Mouse (Mus musculus) E14TG2a.4 (cell line): ENCODE results near the gene Rpl34.
A peak's percentile ranks its signal among the peaks of the same experiment; 100 is the strongest.

ENCODE experiments used
- H3K27me3 ChIP-seq: 2 replicates; pipeline ENCODE4 v1.6.1; 2014; ENCODE audit warnings: low read length, control low read depth; ENCODE audit not compliant: insufficient read depth
- H3K36me3 ChIP-seq: 2 replicates; pipeline ENCODE4 v1.6.1; 2014; ENCODE audit warnings: low read length, control low read depth; ENCODE audit not compliant: insufficient read depth
- H3K4me1 ChIP-seq: replicated peaks from 2 replicates; pipeline ENCODE4 v1.6.1; 2014; ENCODE audit warnings: low read depth, low read length, control low read depth
- H3K4me3 ChIP-seq: replicated peaks from 2 replicates; pipeline ENCODE4 v1.5.1; 2014; ENCODE audit warnings: mild to moderate bottlenecking, low read length
- H3K9me3 ChIP-seq: 2 replicates; pipeline ENCODE4 v1.6.1; 2014; ENCODE audit warnings: low read length, control low read depth
- CTCF ChIP-seq: conservative IDR thresholded peaks from 2 replicates; pipeline ENCODE4 v1.5.1; 2014; ENCODE audit warnings: low read length
- NANOG ChIP-seq: IDR thresholded peaks from 2 replicates; pipeline ENCODE4 v1.6.1; 2014; ENCODE audit warnings: borderline replicate concordance, low read length, mixed read lengths
- POU5F1 ChIP-seq: IDR thresholded peaks from 2 replicates; pipeline ENCODE4 v1.6.1; 2014; ENCODE audit warnings: low read length, borderline replicate concordance

Rpl34 gene

DNA sequence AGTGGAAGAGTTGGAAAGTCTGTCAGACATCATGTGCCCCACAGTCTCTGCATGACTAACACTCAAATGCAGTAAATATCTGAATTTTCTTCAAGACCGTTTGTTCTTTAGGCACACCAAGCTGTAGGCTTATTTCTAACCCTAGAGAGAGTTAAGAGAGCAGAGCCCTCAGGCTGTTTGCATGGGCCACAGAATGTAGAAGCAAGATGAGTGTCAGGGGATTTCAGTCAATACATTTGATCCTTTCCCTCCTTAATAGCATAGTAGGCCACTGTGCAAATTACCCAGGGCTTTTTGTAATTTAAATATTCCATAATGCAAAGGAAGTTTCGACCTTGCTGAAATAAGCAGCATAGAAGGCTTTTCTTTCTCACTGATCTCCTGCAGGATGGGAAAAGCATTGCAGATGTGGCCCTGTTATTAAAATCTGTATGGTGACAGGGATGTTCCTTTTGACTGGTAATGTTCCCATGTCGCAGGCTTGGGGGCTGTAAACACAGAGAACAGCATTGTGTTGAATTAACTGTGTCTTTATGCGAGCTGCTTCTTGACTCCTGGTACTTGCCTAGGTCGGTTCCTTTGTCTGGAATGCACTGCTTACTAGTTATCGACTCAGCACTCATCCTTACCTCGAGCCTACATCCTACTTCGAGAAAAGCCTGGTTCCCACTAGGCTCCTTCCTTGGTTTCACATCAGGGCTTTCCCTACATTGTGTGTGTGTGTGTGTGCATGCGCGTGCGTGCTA is 7.3 kb downstream of the Rpl34 start:
- TF ChIP-seq CTCF (no peak), POU5F1 (no peak), NANOG (no peak)
- peaks cover 25% of the 10 kb centered on the region for H3K36me3 ChIP-seq
- peaks cover 10% of the 10 kb centered on the region; the same call in 1 of the 2 replicates for H3K27me3 ChIP-seq

DNA sequence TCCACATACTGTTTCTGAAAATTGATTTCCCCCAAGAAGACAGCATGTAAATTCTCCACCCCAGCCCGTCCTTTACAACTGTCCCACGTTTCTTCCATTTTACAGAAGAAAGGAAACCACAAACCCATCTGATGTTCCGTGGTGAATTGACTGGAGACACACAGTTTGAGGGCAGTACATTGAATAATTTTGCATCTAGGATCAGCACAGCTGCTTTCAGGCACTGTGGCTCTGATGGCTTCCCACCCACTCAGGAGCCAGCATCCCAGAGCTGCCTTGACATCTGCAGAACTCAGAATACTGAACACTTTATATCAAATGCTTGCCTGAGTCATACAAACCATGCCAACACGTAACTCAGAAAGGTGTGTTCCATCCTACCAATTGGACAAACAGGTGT is 10.0 kb downstream of the Rpl34 start:
- Histone ChIP-seq H3K36me3 (peaks cover 4% of the 10 kb centered on the region), H3K9me3 (no peaks in the 10 kb centered on the region), H3K27me3 (peaks cover 10% of the 10 kb centered on the region; the same call in 1 of the 2 replicates), H3K4me1 (peaks cover 13% of the 10 kb centered on the region), H3K4me3 (no peak overlapping the region)
- TF ChIP-seq POU5F1 (no peak), CTCF (no peak), NANOG (no peak)

More for the DNA sequence above, 7.3 kb downstream of the Rpl34 start:
- H3K9me3 ChIP-seq = no peaks in the 10 kb centered on the region
- no peak overlapping the region for H3K4me3 ChIP-seq
- peaks cover 25% of the 10 kb centered on the region for H3K4me1 ChIP-seq

DNA sequence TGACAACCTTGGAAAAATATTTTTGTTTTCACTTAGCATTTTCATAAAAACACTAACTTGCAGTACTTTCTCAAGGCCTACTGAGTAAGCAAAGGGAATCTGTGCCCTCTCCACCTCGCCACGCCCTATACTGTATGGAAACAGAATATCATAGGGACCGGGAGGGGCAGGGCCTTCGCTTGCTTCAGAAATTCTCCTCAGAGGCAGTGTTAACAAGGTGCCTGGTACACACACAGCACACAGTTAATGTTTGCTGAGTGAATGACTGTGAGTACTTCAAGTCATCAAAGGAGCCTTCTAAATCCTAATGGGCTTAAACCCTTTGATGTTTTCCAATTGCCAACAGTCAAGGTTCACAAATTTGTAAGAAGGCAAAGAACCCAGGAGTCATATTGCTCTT is 11.3 kb downstream of the Rpl34 start:
- Histone ChIP-seq H3K4me3 (no peak overlapping the region), H3K27me3 (peaks cover 10% of the 10 kb centered on the region; the same call in 1 of the 2 replicates), H3K9me3 (no peaks in the 10 kb centered on the region), H3K36me3 (0 out of 2 replicates have a peak, but pooled peaks cover 4% of the 10 kb centered on the region), H3K4me1 (peaks cover 15% of the 10 kb centered on the region)
- TF ChIP-seq NANOG (no peak), POU5F1 (no peak), CTCF (no peak)

DNA sequence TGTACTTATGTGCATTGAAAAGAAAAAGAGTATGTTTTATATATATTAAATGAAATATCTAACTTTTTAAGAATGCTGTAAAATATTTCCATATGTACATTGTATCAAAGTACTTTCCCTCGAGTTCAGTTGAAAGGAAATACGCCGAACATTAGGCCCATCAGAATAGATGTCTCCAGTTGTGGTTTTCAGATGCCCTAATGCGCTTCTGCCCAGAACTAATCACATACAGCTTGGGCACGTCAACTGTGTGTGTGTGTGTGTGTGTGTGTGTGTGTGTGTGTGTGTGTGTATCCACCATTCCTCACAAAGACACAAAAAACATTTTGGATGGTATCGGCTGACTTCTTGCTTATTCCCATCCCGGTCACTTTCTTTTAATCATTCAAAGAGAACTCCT is 13.6 kb downstream of the Rpl34 start:
- no peaks in the 10 kb centered on the region for H3K36me3 ChIP-seq
- peaks cover 7% of the 10 kb centered on the region; the same call in 1 of the 2 replicates for H3K27me3 ChIP-seq
- H3K4me3 ChIP-seq = no peak overlapping the region
- TF ChIP-seq NANOG (no peak), POU5F1 (no peak), CTCF (no peak)
- no peaks in the 10 kb centered on the region for H3K9me3 ChIP-seq
- H3K4me1 ChIP-seq = peaks cover 13% of the 10 kb centered on the region

DNA sequence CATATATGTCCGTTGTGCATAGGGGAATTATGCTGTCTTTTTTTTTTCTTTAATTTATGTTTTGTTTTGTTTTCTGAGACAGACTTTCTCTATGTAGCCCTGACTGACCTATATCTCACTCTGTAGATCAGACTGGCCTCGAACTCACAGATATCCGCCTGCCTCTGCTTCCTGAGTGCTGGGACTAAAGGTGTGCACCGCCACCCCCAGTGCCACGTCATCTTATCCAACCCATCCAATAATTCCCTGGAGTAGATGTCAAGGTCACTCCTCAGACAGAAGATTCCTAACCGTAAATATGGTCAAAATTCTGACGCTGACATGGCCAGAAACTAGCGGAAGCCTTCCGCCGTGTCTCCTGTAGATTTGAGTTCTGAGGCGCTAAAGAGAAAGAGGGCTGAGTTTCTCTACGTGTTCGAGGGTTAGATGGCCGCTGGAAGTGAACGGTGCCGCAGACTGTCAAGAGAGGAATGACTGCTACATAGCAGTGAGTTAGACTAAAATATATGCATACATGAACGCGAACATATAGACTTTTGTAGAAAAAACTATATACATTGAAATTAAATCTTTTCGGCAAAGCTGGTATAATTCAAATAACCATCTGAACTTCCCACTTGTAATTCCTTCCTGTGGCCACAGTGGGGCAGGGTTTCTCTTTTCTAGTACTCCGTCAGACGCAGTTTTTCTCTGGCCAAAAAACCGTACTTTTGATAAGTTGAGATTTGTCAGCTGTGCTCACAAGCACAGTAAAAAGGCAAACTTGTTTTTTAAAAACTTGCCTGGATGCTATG is 15.2 kb downstream of the Rpl34 start:
- TF ChIP-seq CTCF = peak; percentile 96
- no peak for TF ChIP-seq POU5F1
- no peak for TF ChIP-seq NANOG

DNA sequence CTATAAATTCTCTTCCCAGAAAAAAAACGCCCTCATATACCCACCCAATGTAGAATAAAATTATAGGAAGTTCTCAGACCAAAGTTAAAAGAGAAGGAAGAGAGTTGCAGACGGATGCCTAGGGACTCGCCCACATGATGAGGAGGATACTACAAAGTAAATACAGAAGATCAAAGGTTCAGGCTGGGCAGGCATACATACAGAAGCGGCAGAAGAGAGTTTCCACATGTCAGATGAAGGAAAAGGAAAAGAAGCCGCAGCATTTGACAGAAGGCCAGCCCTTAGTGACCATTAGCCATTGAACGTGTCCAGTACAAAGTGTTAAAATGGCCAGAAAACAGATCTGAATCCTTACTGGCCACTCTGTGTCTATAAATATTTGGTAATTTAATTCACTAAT is 17.3 kb downstream of the Rpl34 start:
- TF ChIP-seq POU5F1 (no peak), CTCF (no peak), NANOG (no peak)

More for the DNA sequence above, 15.2 kb downstream of the Rpl34 start:
- Histone ChIP-seq H3K4me3 (peak overlapping the region; percentile 46; the same call in 1 of the 2 replicates), H3K36me3 (no peaks in the 10 kb centered on the region), H3K27me3 (no peaks in the 10 kb centered on the region), H3K9me3 (no peaks in the 10 kb centered on the region), H3K4me1 (peaks cover 5% of the 10 kb centered on the region)

DNA sequence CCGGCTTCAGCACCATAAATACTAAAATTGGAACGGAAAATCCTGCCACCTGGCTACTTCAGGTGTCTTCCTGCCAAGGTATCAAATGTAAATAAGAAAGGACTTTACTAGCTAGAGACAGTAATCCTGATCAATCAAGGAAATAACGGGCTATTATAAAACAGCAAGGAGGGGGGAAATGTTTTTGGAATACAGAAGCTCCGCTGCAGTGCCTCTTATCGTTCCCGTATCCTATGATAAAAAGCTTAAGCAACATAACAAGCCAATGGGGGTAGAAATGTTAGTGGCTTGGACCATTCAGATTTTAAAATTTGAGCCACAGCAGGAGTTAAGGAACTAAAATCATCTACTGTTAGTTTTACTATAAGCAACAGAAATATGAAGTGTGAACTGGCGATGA is 20.1 kb downstream of the Rpl34 start:
- Histone ChIP-seq H3K9me3 (no peaks in the 10 kb centered on the region), H3K27me3 (no peaks in the 10 kb centered on the region), H3K36me3 (peaks cover 7% of the 10 kb centered on the region; the same call in 1 of the 2 replicates), H3K4me1 (peaks cover 18% of the 10 kb centered on the region), H3K4me3 (peak overlapping the region; percentile 58)
- no peak for TF ChIP-seq CTCF

More for the DNA sequence above, 17.3 kb downstream of the Rpl34 start:
- H3K9me3 ChIP-seq = no peaks in the 10 kb centered on the region
- no peak overlapping the region for H3K4me3 ChIP-seq
- no peaks in the 10 kb centered on the region for H3K36me3 ChIP-seq
- no peaks in the 10 kb centered on the region for H3K27me3 ChIP-seq
- H3K4me1 ChIP-seq = peaks cover 12% of the 10 kb centered on the region
